Mouse (Mus musculus) cerebellum, adult 8-10 months (tissue): ENCODE results near the gene Csrp1.
A peak's percentile ranks its signal among the peaks of the same experiment; 100 is the strongest.

Source experiments
- DNase-seq: peaks from one replicate; pipeline ENCODE4 v3.0.0; 2022

Gene Csrp1

GRCm38 (mm10) chr1:135698451-135698921, 21.4 kb upstream of the Csrp1 start:
- DNase-seq, result no peak

GRCm38 (mm10) chr1:135698996-135699705, 20.7 kb upstream of the Csrp1 start:
- DNase-seq, result peak; percentile 11

DNA sequence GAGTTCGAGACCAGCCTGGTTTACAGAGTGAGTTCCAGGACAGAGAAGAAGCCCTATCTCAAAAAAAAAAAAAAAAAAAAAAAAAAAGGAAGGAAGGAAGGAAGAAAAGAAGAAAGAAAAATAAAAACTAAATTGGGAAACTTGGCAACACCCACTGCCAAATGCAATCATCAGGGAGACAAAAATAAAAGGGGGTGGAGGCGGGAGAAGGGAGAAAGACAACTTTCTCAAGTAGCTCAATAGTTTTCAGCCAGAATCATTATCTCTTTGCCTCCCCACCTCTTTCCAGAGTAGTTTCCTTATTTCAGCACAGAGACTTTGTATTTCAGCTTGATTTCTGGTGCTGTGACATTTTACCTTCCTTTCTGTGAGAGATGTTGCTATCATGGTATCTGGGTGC, 20.0 kb upstream of the Csrp1 start:
- DNase-seq, result no peak

- peak; percentile 60 for DNase-seq
Measured at GRCm38 (mm10) chr1:135700605-135701004, 19.3 kb upstream of the Csrp1 start.

DNA sequence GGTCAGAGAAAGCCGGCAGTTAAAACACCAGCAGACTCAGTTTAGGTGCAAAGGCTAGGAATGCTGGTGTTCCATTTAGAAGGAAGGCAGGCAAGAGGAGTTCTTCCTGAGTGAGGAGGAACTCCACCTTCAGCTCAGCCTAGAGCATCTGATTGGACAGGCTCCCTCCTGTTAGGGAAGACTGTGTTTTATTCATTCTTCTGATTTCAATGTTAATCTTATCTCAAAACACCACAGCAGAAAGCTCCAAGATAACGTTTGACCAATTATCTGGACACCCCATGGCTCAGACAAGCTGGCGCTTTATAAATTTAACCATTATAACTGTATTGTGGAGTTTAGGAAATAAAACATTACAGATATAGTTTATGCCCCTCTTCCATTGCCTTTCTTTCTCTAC, 18.5 kb upstream of the Csrp1 start:
- no peak for DNase-seq

GRCm38 (mm10) chr1:135702722-135703121, 17.1 kb upstream of the Csrp1 start:
- no peak for DNase-seq

GRCm38 (mm10) chr1:135704317-135704821, 15.5 kb upstream of the Csrp1 start:
- DNase-seq, result no peak

DNA sequence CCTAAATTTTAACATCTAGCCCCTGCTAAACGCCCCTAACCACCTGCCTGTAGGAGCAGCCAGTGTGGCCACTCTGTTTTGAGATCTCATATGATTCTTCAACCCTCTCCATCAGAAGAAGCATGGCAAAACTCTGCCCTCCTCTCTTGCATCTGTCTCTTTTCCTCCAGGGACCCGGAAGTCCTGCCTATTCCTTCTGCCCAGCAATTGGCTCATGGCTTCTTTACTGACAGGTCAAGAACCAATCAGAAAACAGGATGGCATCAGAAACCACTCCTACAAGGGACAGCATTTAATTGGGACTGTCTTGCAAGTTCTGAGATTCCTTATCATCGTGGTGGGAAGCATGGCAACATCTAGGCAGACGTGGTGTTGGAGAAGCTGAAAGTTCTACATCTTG, 11.5 kb upstream of the Csrp1 start:
- no peak for DNase-seq

GRCm38 (mm10) chr1:135711126-135711525, 8.7 kb upstream of the Csrp1 start:
- DNase-seq, result no peak

GRCm38 (mm10) chr1:135714028-135714815, 5.6 kb upstream of the Csrp1 start:
- no peak for DNase-seq

DNA sequence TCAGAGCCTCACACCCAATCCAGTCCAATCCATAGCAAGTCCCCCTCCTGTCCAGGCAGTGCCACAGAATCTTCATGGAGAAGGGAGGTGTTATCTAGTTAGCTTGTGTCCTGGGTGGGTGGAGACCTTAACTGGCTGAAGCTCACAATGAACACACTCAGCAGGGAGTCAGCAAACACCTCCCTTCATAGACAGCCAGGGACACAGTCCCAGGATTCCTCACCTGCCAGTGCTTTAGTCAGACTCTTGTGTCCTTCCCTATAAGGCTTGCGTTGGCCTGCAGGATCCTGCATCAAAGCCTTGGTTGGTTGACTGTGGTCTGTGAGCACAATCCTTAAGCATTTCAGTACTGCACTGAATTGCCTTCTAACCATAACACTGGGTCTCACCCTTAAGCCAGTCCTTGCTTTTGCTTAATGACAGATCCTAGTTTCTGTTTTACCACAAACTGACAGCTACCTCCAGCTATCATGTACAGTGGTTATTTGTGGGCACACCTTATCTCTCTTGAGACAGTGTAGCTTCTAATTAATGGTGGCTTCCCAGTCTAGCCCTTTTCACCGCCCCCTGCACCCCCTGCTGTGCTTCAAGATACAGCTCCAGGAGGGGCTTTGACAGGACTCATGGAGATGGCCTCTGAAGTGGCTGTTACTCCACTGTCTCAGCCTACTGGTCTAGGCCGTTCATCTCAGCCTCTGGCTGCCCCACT, 4.8 kb upstream of the Csrp1 start:
- DNase-seq, result no peak

- DNase-seq, result no peak
Measured at GRCm38 (mm10) chr1:135719486-135719885, 375 bp upstream of the Csrp1 start.

DNA sequence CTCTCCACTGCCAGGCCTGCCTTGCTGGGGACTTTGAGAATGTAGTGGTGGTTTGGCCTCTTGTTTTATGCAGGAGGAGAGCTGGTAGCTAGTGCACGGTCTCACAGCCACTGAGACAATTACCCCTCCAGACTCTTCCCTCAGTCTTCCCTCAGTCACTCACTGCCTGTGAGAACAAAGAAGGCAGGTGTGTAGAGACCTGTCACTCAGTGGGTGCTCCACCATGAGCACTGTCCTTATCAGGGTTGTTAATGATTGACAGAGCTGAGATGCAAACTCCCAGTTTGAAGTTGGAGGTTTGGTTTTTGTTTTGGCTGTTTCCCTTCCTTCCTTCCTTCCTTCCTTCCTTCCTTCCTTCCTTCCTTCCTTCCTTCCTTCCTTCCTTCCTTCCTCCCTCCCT, 3.2 kb downstream of the Csrp1 start:
- no peak for DNase-seq

GRCm38 (mm10) chr1:135724134-135724533, 4.3 kb downstream of the Csrp1 start:
- DNase-seq, result no peak

DNA sequence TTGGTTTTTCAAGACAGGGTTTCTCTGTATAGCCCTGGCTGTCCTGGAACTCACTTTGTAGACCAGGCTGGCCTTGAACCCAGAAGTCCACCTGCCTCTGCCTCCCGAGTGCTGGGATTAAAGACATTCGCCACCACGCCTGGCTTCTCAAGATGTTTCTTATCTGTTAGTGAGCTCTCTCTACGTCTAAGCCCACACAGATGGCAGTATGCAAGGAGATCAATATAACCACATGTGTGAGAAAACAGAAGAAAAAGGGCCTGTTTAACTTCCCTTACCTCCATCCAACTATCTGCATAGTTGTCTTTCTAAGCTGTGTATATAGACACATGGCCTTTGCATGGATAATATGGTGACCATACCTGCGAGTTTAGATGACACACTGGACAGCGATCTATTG, 5.5 kb downstream of the Csrp1 start:
- DNase-seq, result no peak

- no peak for DNase-seq
Measured at GRCm38 (mm10) chr1:135725936-135726335, 6.1 kb downstream of the Csrp1 start.

- peak; percentile 30 for DNase-seq
Measured at GRCm38 (mm10) chr1:135728631-135729366, 8.9 kb downstream of the Csrp1 start.

DNA sequence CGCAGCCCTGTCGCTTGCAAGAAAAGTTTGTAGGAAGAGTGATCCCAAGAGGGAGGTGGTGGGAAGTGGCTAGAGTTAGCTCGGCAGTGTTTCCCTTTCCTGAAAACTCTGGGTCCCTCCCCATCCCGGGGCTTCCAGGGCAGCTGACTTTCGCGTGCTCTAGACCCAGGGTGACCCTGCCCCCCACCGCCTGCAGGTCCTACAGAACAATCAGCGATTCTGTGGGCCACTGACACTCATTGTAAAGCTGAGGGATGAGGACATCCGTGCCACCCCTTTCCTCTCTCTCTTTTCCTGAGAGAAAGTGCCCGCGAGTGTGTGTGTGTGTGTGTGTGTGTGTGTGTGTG, 9.5 kb downstream of the Csrp1 start:
- DNase-seq, result no peak

DNA sequence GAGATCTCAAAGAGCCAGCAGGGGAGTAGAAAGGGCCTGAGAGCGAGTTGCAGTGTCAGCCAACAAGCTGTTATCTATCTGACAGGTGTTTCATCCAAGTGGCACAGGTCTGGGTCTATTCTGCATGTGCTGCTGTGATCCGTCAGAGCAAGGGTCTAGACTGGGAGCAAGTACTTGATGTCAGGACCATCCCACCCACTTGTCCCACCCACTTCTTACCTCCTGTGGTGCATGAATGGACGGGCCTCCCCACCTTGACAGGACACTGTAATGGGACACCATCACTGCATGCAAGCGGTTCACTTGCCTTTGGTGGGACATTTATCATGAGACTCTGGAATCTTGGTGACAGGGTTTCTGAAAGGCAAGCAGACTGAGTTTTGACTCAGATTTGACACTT, 10.0 kb downstream of the Csrp1 start:
- DNase-seq, result no peak

GRCm38 (mm10) chr1:135730296-135730695, 10.4 kb downstream of the Csrp1 start:
- no peak for DNase-seq

DNA sequence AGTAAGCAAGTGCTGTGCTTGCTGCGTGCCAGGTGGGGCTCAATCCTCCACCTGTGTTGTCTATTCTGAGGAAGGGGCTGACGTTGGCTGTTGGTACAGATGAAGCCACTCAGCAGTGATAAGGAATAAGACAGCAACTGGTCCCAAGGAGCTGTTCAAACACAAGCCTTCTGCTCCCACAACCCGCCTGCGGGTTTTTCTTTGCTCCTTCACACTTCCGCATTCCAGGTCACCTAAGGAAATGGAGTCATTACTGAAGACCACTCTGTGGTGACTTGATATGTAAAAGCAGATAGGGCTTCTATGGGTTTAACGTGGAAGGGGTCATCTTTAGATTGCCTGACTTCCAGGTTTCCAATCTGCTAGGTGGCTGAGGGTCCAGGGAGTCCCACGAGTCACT, 11.5 kb downstream of the Csrp1 start:
- DNase-seq, result no peak

GRCm38 (mm10) chr1:135731897-135732684, 12.2 kb downstream of the Csrp1 start:
- DNase-seq, result no peak
